Mouse (Mus musculus) small intestine, adult 2 months (tissue): Measurements from ENCODE around the gene Grb10. TPM values are rescaled to one million over a fixed set of nuclear protein-coding genes. Genes with fewer than 3 reads are reported as not detected.

ENCODE experiments used
- H3K27ac ChIP-seq: fragments of 200-500 bp; 2 replicates; pipeline ENCODE4 v1.5.1; 2012; ENCODE audit warnings: low read depth, low read length, control low read depth, inconsistent platforms; ENCODE audit not compliant: insufficient read depth
- H3K27me3 ChIP-seq: fragments of 200-500 bp; 2 replicates; pipeline ENCODE4 v1.6.1; 2012; ENCODE audit warnings: mild to moderate bottlenecking, moderate library complexity, low read length, inconsistent platforms; ENCODE audit not compliant: control insufficient read depth, insufficient read depth
- H3K36me3 ChIP-seq: fragments of 200-500 bp; 2 replicates; pipeline ENCODE4 v1.6.1; 2012; ENCODE audit warnings: mild to moderate bottlenecking, low read length, control low read depth, inconsistent platforms; ENCODE audit not compliant: control insufficient read depth, insufficient read depth
- H3K4me1 ChIP-seq: fragments of 200-500 bp; 2 replicates; pipeline ENCODE4 v1.6.1; 2012; ENCODE audit warnings: low read length, inconsistent platforms, mixed read lengths; ENCODE audit not compliant: control insufficient read depth, insufficient read depth, insufficient read length
- H3K4me3 ChIP-seq: fragments of 200-500 bp; 2 replicates; pipeline ENCODE4 v1.5.1; 2012; ENCODE audit warnings: low read depth, mild to moderate bottlenecking, control low read depth, inconsistent platforms, low read length, moderate library complexity
- CTCF ChIP-seq: fragments of 200-500 bp; IDR thresholded peaks from 2 replicates; pipeline ENCODE4 v1.5.1; 2012; ENCODE audit warnings: low read depth, mild to moderate bottlenecking, control low read depth, inconsistent platforms, low read length, moderate library complexity, mixed read lengths; ENCODE audit not compliant: insufficient replicate concordance, insufficient read length; ENCODE audit errors: extremely low read depth
- POLR2A ChIP-seq: fragments of 200-500 bp; IDR thresholded peaks from 2 replicates; pipeline ENCODE4 v1.6.1; 2012; ENCODE audit warnings: low read depth, mild to moderate bottlenecking, control low read depth, inconsistent platforms, low read length, moderate library complexity
- WGBS: fragments of 180-500 bp; shearing (Covaris S2); methylation state at CpG from one replicate; pipeline ENCODE4 v1.1.7; 2018; 5-methylcytosine and 5-hydroxymethylcytosine counted together
- polyA plus RNA-seq: library from polyadenylated mRNA; depleted of rRNA; stranded (reverse); fragments of >200 nt; gene quantifications from 2 replicates; pipeline ENCODE4 v1.2.3, GENCODE M21; 2012

The Grb10 gene
- polyA plus RNA-seq, 1 experiment, result 2.5 TPM

DNA sequence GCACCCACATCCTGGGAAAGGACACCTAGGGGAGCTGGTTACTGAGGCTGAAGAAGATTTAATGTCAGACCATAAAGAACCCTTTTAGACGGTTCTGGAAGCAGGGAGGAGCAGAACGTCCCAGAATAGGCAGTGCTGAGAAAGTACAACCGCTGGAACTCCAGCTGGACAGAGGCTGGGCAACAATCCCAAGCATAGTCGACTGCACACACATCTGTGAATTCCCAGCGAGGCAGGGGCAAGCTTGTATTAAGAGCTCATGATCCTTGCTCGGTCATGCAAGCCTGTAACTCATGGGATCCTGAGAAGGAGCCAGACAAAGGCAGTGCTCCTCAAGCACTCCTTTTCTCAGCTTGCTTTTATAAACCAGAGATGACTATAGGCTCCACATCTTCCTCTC lies 69.7 kb downstream of the Grb10 start:
- Histone ChIP-seq H3K27me3 (no peaks in the 10 kb centered on the region), H3K27ac (no peak overlapping the region), H3K36me3 (no peaks in the 10 kb centered on the region), H3K4me3 (no peak overlapping the region), H3K4me1 (no peaks in the 10 kb centered on the region)
- WGBS, result 57% methylated on average over 6 of the region's 6 CpGs
- TF ChIP-seq CTCF (no peak), POLR2A (no peak)

DNA sequence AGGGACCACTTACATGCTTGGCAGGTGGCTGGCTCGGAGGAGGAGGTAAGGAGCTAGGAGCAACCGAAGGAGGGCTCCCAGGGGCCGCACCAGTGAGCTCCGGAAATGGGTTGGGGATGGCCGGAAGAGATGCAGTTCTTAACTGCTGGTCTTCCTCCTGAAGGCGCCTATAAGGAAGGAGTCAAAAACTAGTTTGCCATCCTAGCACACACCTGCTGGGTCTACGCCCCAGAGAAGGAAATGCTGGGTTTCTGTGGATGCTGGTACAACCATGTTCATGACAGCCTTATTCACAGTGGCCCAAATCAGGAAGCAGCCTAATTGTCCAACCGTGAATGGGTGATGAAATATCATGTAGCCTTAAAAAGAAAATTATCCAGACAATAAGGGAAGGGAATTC lies 71.0 kb downstream of the Grb10 start:
- Histone ChIP-seq H3K27ac (no peak overlapping the region), H3K36me3 (no peaks in the 10 kb centered on the region), H3K27me3 (no peaks in the 10 kb centered on the region), H3K4me1 (peaks cover 2% of the 10 kb centered on the region; the same call in 1 of the 2 replicates), H3K4me3 (no peak overlapping the region)
- TF ChIP-seq CTCF (no peak), POLR2A (no peak)
- 84% methylated on average over 8 of the region's 8 CpGs for WGBS

DNA sequence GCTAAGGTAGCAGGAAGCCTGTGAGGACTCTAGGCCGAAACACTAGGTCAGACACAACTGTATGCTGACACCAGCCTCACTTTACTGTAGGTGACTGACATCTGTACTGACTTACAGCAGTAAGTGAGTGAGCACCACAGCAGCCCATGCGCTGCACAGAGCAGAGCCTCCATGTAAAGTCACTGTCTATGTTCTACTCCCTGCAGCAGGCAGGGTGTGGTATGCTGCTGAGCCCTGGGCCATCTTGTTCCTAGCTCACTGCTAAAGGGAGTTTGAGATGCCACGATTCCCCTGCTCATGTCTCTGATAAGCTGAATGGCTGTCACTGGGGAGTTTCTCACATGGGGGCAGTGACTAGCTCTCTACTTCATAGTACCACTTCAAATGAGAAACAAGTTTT lies 72.3 kb downstream of the Grb10 start:
- Histone ChIP-seq H3K27ac (no peak overlapping the region), H3K27me3 (no peaks in the 10 kb centered on the region), H3K36me3 (no peaks in the 10 kb centered on the region), H3K4me3 (no peak overlapping the region), H3K4me1 (peaks cover 6% of the 10 kb centered on the region; the same call in 1 of the 2 replicates)
- TF ChIP-seq POLR2A, result no peak
- TF ChIP-seq CTCF, result no peak
- 86% methylated on average over 3 of the region's 3 CpGs for WGBS

DNA sequence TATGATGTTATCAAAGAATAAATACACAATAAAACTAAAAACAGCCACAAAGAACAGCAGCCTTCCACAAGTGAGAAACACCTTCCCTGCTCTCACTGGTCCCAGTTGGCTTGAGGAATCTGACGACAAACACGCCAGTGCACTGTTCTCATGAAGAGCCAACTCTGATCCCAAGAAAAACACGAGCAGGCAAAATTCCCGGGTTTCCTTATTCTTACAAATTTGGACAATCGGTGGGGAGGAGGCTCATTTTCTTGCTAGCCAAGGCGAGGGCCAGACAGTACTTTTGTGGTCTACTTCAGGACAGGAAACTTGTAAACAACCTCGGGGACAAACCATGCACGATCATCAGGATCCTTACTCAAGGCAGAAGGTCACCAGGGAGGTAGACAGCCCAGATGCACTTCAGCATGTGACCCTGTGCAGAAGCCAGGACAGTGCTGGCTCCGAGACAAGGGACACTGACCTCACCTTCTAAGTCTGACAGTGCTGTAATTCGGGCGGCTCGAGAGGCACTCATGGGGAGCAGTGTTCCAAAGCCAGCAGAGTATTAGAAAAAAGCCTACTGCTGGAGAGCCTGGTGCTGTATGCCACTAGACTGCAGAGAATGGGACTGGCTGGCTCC lies 72.9 kb downstream of the Grb10 start:
- Histone ChIP-seq H3K4me3 (no peak overlapping the region), H3K27me3 (no peaks in the 10 kb centered on the region), H3K4me1 (peaks cover 9% of the 10 kb centered on the region; the same call in 1 of the 2 replicates), H3K36me3 (no peaks in the 10 kb centered on the region), H3K27ac (no peak overlapping the region; the same call in 1 of the 2 replicates)
- 75% methylated on average over 12 of the region's 12 CpGs for WGBS
- TF ChIP-seq POLR2A (no peak), CTCF (no peak)

DNA sequence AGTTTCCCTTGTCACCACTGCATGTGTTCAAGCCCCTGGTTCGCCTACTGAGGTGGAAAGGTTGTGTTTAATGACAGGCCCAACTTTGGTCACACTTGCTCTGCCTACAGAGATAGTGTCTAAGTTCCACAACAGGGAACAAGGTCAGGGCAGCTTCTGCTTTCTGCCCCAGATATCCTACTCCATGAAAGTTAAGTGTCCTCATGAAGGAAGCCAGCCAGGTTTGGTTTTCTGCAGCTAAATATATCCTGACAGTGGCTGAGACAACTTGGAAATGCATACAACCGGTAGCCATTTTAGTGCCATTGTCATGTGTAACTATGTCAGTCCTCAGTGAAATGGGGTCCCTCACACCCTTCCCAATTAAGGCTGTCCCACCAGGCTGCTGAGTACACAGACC lies 73.8 kb downstream of the Grb10 start:
- H3K4me1 ChIP-seq, result peaks cover 9% of the 10 kb centered on the region; the same call in 1 of the 2 replicates
- WGBS, result 90% methylated on average over 2 of the region's 2 CpGs
- H3K27ac ChIP-seq, result no peak overlapping the region
- H3K36me3 ChIP-seq, result no peaks in the 10 kb centered on the region
- H3K27me3 ChIP-seq, result no peaks in the 10 kb centered on the region
- TF ChIP-seq POLR2A, result no peak
- no peak for TF ChIP-seq CTCF
- H3K4me3 ChIP-seq, result no peak overlapping the region

DNA sequence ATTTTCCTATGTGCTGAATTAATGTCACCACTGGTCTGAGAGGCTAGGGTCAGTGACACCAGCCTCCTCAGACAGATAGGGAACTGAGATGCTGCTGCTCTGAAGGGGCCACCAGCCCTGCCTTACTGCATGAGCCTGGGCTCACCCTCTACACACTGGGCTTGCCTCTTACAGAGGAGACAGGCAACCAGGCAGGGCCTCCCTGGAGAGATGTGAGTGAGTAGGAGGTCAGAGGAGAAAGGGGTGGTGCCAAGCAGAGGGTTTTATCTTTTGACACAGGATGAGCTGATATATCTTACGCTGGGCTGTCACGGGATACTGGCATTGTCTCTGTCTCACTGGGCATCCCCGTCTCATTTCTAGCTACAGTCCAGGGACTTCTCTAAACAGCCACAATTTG lies 74.9 kb downstream of the Grb10 start:
- H3K36me3 ChIP-seq, result no peaks in the 10 kb centered on the region
- no peaks in the 10 kb centered on the region for H3K27me3 ChIP-seq
- H3K27ac ChIP-seq, result no peak overlapping the region
- TF ChIP-seq CTCF (no peak), POLR2A (no peak)
- WGBS, result 86% methylated on average over 3 of the region's 3 CpGs
- peaks cover 9% of the 10 kb centered on the region; the same call in 1 of the 2 replicates for H3K4me1 ChIP-seq
- no peak overlapping the region for H3K4me3 ChIP-seq

DNA sequence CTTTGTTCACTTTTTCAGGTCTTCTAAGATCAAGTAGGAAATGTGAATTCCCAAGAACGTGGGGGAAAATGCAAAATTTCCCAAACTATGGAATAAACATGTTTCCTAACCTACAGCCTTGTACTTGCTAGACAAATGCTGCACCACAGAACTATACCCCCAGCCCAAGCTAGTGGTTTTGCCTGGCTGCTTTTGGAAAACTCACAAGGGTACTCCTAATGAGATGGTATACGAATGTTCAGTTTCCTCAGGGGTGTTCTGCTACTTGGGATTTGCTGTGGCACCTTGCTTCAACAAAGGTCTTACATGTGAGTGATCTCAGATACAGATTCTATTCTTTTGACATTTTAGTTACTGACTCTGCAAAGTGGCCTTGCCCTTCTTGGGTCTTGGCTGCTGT lies 75.4 kb downstream of the Grb10 start:
- no peaks in the 10 kb centered on the region for H3K27me3 ChIP-seq
- TF ChIP-seq POLR2A, result no peak
- no peak for TF ChIP-seq CTCF
- WGBS, result 94% methylated on average over 2 of the region's 2 CpGs
- no peak overlapping the region for H3K4me3 ChIP-seq
- no peaks in the 10 kb centered on the region for H3K36me3 ChIP-seq
- no peak overlapping the region for H3K27ac ChIP-seq
- peaks cover 9% of the 10 kb centered on the region; the same call in 1 of the 2 replicates for H3K4me1 ChIP-seq
